Mouse (Mus musculus) right cerebral cortex, postnatal 14 days (tissue): Measurements from ENCODE around the gene Olfr1131.
"Not testable (repeated sequence)": the region's sequence is repeated elsewhere in the genome, so short reads cannot be mapped to it uniquely, and the experiment has no call there.

Experiments used
- DNase-seq: peaks from one replicate; pipeline ENCODE4 v3.0.0; 2022

The Olfr1131 gene

GRCm38 (mm10) chr2:87626804-87627203 is at the start of gene Olfr1131:
TSS of gene Olfr1131 (plus strand) at chr2:87627104.
- no peak for DNase-seq

- DNase-seq = not testable (repeated sequence)
Observed at GRCm38 (mm10) chr2:87605912-87606311, 21.0 kb upstream of the Olfr1131 start, which contains the start of gene Olfr1130. TSS of gene Olfr1130 (plus strand) at chr2:87606212.

GRCm38 (mm10) chr2:87637435-87637834 is 10.5 kb downstream of the Olfr1131 start, which contains the start of gene Olfr1132:
TSS of gene Olfr1132 (minus strand) at chr2:87637535.
- DNase-seq = no peak

- no peak for DNase-seq
Observed at GRCm38 (mm10) chr2:87642441-87642840, 15.5 kb downstream of the Olfr1131 start.

- DNase-seq = no peak
Observed at GRCm38 (mm10) chr2:87647274-87647673, 20.4 kb downstream of the Olfr1131 start, which contains the start of gene Olfr1133. TSS of gene Olfr1133 (minus strand) at chr2:87647374.

GRCm38 (mm10) chr2:87658360-87658759 is 31.5 kb downstream of the Olfr1131 start, which contains the start of gene Olfr1134:
TSS of gene Olfr1134 (minus strand) at chr2:87658460.
- DNase-seq = no peak

- DNase-seq = no peak
Observed at GRCm38 (mm10) chr2:87673564-87673963, 46.7 kb downstream of the Olfr1131 start, which contains the start of gene Olfr1135. TSS of gene Olfr1135 (minus strand) at chr2:87673664.
